Mouse (Mus musculus) heart, embryonic 15.5 days (tissue): Measurements from ENCODE around the gene Slc35a5. TPM values are rescaled to one million over a fixed set of nuclear protein-coding genes. Genes with fewer than 3 reads are reported as not detected.
A peak's percentile ranks its signal among the peaks of the same experiment; 100 is the strongest.

Source experiments
- ATAC-seq: fragments of 200-750 bp; cut with Nextera tagmentation; replicated peaks from 2 replicates; pipeline ENCODE4 v1.8.0; 2017; ENCODE audit warnings: low read depth, moderate TSS enrichment; ENCODE audit not compliant: insufficient number of reproducible peaks, insufficient read depth, low FRiP score
- H3K27ac ChIP-seq: fragments of 300-500 bp; sonication (generic); 2 replicates; pipeline ENCODE4 v1.5.1; 2015; ENCODE audit warnings: mild to moderate bottlenecking, inconsistent platforms
- H3K27me3 ChIP-seq: fragments of 300-500 bp; sonication (generic); 2 replicates; pipeline ENCODE4 v1.6.1; 2015; ENCODE audit warnings: inconsistent platforms
- H3K36me3 ChIP-seq: fragments of 300-500 bp; sonication (generic); 2 replicates; pipeline ENCODE4 v1.6.1; 2015; ENCODE audit warnings: mild to moderate bottlenecking, inconsistent platforms
- H3K4me1 ChIP-seq: fragments of 300-500 bp; sonication (generic); replicated peaks from 2 replicates; pipeline ENCODE4 v1.6.1; 2015; ENCODE audit warnings: inconsistent platforms
- H3K4me2 ChIP-seq: fragments of 300-500 bp; sonication (generic); 2 replicates; pipeline ENCODE4 v1.6.1; 2015; ENCODE audit warnings: inconsistent platforms, mild to moderate bottlenecking, moderate library complexity
- H3K4me3 ChIP-seq: fragments of 300-500 bp; sonication (generic); 2 replicates; pipeline ENCODE4 v1.5.1; 2015; ENCODE audit warnings: mild to moderate bottlenecking, inconsistent platforms
- H3K9ac ChIP-seq: fragments of 300-500 bp; sonication (generic); 2 replicates; pipeline ENCODE4 v1.6.1; 2015; ENCODE audit warnings: mild to moderate bottlenecking, inconsistent platforms
- H3K9me3 ChIP-seq: fragments of 300-500 bp; sonication (generic); replicated peaks from 2 replicates; pipeline ENCODE4 v1.6.1; 2016; ENCODE audit warnings: inconsistent platforms
- WGBS: fragments of 180-500 bp; shearing (Covaris S2); methylation state at CpG from one replicate; pipeline ENCODE4 v1.1.7; 2015; ENCODE audit warnings: mixed read lengths; 5-methylcytosine and 5-hydroxymethylcytosine counted together
- polyA plus RNA-seq: library from polyadenylated mRNA; unstranded; fragments of >200 nt; fragmentation: Nextera tagmentation; extraction: Ambion mirVana; gene quantifications from 2 replicates; pipeline ENCODE4 v1.2.1, GENCODE M21; 2015

Gene Slc35a5
- polyA plus RNA-seq, 1 experiment from 2014 or later = 12.7 TPM

DNA sequence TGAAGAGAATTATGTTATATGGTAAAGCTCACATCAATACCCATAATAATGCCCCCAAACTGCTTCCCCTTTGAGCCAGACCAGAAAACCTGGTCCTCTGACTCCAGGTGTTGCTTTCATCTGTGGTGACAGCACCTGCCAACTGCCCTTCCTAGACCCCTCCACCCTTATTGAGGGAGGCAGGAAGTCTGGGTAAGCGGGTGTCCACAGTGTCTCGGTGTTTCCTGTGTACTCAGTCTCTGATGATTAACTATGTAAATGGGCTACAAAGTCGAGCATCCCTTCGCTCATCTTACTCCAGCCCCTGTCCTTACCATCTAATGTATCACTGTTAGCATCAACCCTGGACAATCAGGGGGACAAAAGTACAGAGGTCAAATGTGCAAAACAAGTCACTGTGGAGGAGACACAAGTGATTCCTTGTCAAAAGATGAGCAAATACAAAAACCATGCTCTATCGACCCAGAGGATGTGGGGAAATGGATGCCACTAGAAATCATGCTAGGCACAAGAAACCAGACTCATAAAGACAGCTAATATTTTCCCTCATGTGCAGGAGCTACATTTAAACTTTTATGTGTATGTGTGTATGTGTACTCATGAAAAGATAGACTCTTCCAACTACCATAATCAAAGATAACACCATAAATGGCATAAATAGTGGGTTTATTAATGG, 50.2 kb downstream of the Slc35a5 start:
- Histone ChIP-seq H3K36me3 (0 out of 2 replicates have a peak, but pooled peaks cover 3% of the 10 kb centered on the region), H3K27me3 (no peaks in the 10 kb centered on the region), H3K4me2 (no peak overlapping the region), H3K9ac (no peak overlapping the region), H3K9me3 (no peaks in the 10 kb centered on the region), H3K4me3 (no peak overlapping the region), H3K27ac (no peak overlapping the region), H3K4me1 (peaks cover 20% of the 10 kb centered on the region)
- 66% methylated on average over 5 of the region's 5 CpGs for WGBS
- no peak for ATAC-seq

- H3K4me1 ChIP-seq = peaks cover 34% of the 10 kb centered on the region
- WGBS = 38% methylated on average over 3 of the region's 3 CpGs
- no peak overlapping the region for H3K4me2 ChIP-seq
- no peak for ATAC-seq
- no peaks in the 10 kb centered on the region for H3K9me3 ChIP-seq
- no peak overlapping the region for H3K4me3 ChIP-seq
- H3K27me3 ChIP-seq = no peaks in the 10 kb centered on the region
- 0 out of 2 replicates have a peak, but pooled peaks cover 3% of the 10 kb centered on the region for H3K36me3 ChIP-seq
- H3K9ac ChIP-seq = no peak overlapping the region
- H3K27ac ChIP-seq = no peak overlapping the region
Measured at GRCm38 (mm10) chr16:45104993-45105392, 53.5 kb downstream of the Slc35a5 start.

DNA sequence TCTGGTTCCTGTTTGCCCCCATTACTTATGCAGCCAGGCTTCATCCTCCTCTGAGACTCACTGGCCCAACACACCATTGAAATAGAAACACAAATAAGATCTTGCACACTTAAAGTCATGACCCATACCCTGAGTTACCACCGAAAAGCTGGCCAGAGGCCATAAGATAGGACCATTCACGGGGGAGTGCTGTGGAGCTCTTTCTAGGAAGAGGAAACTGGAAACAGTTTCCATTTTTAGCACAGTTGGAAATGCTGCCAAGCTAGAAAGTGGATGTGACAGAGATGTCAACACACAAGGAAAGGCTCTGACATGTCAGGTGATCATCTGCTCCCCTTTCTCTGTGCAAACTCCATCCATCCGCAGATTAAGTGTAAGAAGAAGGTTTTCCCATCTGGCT, 57.6 kb downstream of the Slc35a5 start:
- Histone ChIP-seq H3K9me3 (no peaks in the 10 kb centered on the region), H3K27me3 (no peaks in the 10 kb centered on the region), H3K4me2 (peak overlapping the region; percentile 19; the same call in 1 of the 2 replicates), H3K36me3 (0 out of 2 replicates have a peak, but pooled peaks cover 1% of the 10 kb centered on the region), H3K4me3 (no peak overlapping the region), H3K4me1 (peaks cover 59% of the 10 kb centered on the region), H3K9ac (no peak overlapping the region), H3K27ac (peak overlapping the region; percentile 64)
- 15% methylated on average over 3 of the region's 3 CpGs for WGBS
- ATAC-seq = peak; percentile 91

GRCm38 (mm10) chr16:45098886-45099210, 59.7 kb downstream of the Slc35a5 start:
- ATAC-seq = no peak
- H3K9me3 ChIP-seq = no peaks in the 10 kb centered on the region
- H3K36me3 ChIP-seq = no peaks in the 10 kb centered on the region
- WGBS = 66% methylated on average over 6 of the region's 6 CpGs
- H3K9ac ChIP-seq = no peak overlapping the region
- peak overlapping the region; percentile 59 for H3K4me2 ChIP-seq
- H3K4me3 ChIP-seq = peak overlapping the region; percentile 16
- no peak overlapping the region for H3K27ac ChIP-seq
- no peaks in the 10 kb centered on the region for H3K27me3 ChIP-seq
- H3K4me1 ChIP-seq = peaks cover 64% of the 10 kb centered on the region

DNA sequence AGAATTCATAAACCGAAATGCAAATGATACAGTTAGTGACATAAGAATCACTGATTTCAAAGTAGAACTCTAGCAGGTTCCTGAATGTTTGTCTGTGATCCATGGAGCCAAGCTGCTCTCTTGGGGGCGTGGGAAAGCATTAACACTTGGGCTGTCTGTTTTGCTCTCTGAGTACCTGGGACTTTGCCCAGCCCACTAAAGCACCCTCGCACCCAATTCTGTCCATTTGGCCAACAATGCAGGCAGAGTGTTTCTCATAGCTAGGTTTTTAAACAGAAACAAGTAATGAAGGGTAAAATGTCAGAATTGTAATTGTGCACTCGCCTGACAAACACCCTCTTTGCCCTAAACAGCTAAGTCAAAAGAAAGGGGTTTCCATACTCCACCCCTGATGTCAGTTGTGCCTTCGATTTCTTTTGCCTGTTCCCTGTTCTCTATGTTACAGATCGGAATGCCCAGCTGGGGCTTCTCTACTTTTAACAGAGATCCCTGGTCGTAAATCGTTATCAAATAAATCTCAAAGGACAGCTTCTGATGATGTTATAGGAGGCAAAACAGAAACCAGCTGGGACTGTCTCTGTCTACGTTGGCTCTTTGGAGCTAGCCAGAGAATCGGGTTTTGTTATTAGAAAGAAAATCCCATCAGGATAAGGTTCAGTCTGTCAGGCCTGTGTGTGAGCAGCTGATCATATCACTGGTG, 60.2 kb downstream of the Slc35a5 start:
- H3K4me2 ChIP-seq = peak overlapping the region; percentile 59
- peak overlapping the region; percentile 16 for H3K4me3 ChIP-seq
- 55% methylated on average over 10 of the region's 10 CpGs for WGBS
- H3K9me3 ChIP-seq = no peaks in the 10 kb centered on the region
- H3K27ac ChIP-seq = no peak overlapping the region
- no peak for ATAC-seq
- H3K27me3 ChIP-seq = no peaks in the 10 kb centered on the region
- peaks cover 64% of the 10 kb centered on the region for H3K4me1 ChIP-seq
- H3K36me3 ChIP-seq = no peaks in the 10 kb centered on the region
- H3K9ac ChIP-seq = 0 out of 2 replicates have a peak overlapping the region, but pooled peaks have one; percentile 7

GRCm38 (mm10) chr16:45097467-45097866, 61.0 kb downstream of the Slc35a5 start:
- Histone ChIP-seq H3K4me1 (peaks cover 65% of the 10 kb centered on the region), H3K27ac (no peak overlapping the region), H3K36me3 (no peaks in the 10 kb centered on the region), H3K9me3 (no peaks in the 10 kb centered on the region), H3K4me2 (peak overlapping the region; percentile 59), H3K9ac (no peak overlapping the region), H3K4me3 (peak overlapping the region; percentile 52), H3K27me3 (no peaks in the 10 kb centered on the region)
- 87% methylated on average over 2 of the region's 2 CpGs for WGBS
- no peak for ATAC-seq

DNA sequence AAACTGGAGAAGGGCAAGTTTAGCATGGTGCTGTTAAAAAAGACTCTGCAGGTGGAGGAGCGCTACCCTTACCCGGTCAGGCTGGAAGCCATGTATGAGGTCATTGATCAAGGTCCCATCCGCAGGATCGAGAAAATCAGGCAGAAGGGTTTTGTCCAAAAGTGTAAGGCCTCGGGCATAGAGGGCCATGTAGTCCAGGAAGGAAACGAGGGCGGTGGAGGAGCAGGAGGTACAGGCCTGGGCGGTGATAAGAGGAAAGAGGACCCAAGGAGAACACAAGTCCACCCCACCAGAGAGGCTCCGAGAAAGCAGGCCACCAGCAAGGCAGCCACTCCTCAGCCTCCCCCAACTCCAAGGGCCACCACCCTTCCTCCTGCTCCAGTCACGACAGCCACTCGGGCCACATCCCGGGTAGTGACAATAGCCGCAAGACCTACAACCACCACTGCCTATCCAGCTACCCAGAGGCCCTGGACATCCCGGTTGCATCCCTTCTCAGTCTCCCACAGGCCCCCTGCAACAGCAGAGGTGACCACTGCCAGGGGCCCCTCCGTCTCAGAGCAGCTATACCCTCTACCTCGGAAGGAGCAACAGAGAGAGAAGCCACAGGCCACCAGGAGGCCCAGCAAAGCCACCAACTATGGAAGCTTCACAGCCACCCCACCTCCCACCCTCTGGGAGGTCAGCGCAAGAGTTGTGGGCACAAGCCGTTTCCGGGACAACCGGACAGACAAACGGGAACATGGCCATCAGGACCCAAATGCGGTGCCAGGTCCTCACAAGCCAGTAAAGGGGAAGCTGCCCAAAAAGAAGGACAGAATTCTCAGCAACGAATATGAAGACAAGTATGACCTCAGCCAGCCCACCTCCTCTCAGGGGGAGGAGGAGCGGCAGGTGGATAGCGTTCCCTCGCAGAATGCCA, 62.7 kb downstream of the Slc35a5 start:
- ATAC-seq = no peak
- H3K27me3 ChIP-seq = no peaks in the 10 kb centered on the region
- peak overlapping the region; percentile 52 for H3K4me3 ChIP-seq
- peak overlapping the region; percentile 59 for H3K4me2 ChIP-seq
- peaks cover 53% of the 10 kb centered on the region for H3K4me1 ChIP-seq
- H3K36me3 ChIP-seq = no peaks in the 10 kb centered on the region
- H3K9ac ChIP-seq = peak overlapping the region; percentile 35; the same call in 1 of the 2 replicates
- H3K9me3 ChIP-seq = no peaks in the 10 kb centered on the region
- 79% methylated on average over 26 of the region's 26 CpGs for WGBS
- H3K27ac ChIP-seq = no peak overlapping the region

GRCm38 (mm10) chr16:45095030-45095429, 63.5 kb downstream of the Slc35a5 start:
- no peaks in the 10 kb centered on the region for H3K36me3 ChIP-seq
- H3K4me2 ChIP-seq = peak overlapping the region; percentile 59
- H3K4me1 ChIP-seq = peaks cover 48% of the 10 kb centered on the region
- no peak for ATAC-seq
- H3K9ac ChIP-seq = peak overlapping the region; percentile 68
- no peak overlapping the region for H3K27ac ChIP-seq
- peak overlapping the region; percentile 52 for H3K4me3 ChIP-seq
- 73% methylated on average over 13 of the region's 13 CpGs for WGBS
- no peaks in the 10 kb centered on the region for H3K27me3 ChIP-seq
- no peaks in the 10 kb centered on the region for H3K9me3 ChIP-seq

DNA sequence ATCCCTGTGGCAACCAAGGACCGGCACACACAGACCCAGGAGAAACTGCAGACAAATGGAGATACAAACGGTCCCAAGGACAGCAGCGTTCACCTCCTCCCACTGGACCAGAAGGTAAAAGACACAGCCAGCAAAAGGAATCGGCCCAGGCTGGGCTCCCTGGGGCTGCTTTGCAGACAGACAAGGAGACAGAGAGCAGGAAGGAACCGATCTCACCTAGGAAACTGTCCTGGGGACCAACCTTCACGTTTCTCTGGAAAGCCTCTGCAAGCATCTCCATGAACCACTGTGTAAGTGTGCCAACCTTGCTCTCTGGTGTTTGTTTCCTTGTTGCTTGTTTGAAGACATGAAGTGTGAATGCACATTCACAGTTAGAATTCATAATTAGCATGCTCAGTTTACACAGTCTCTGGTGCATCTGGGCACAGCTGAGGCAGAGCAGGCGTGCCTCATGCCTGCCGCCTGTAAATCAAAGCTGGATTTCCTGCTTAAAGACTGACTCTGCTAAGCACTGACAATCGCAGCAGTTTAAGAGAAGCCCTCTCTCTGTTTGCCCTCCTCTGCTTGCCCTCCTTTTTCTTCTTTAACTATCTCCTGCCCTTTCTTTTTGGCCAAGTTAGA, 64.3 kb downstream of the Slc35a5 start:
- 4% methylated on average over 9 of the region's 9 CpGs for WGBS
- ATAC-seq = no peak
- Histone ChIP-seq H3K9me3 (no peaks in the 10 kb centered on the region), H3K27ac (peak overlapping the region; percentile 89), H3K27me3 (no peaks in the 10 kb centered on the region), H3K4me1 (peaks cover 45% of the 10 kb centered on the region), H3K36me3 (no peaks in the 10 kb centered on the region), H3K9ac (peak overlapping the region; percentile 68), H3K4me3 (peak overlapping the region; percentile 52), H3K4me2 (peak overlapping the region; percentile 59)

GRCm38 (mm10) chr16:45093137-45093731, 65.3 kb downstream of the Slc35a5 start, which contains the start of gene Ccdc80:
Gene Ccdc80 (plus strand): TSS chr16:45093402.
- peak within 1 kb of the TSS; percentile 59 for H3K4me2 ChIP-seq
- H3K4me3 ChIP-seq = peak within 1 kb of the TSS; percentile 52
- peaks cover 35% of the 10 kb centered on the region for H3K4me1 ChIP-seq
- peak within 1 kb of the TSS; percentile 89 for H3K27ac ChIP-seq
- WGBS = 4% methylated on average over 6 of the region's 6 CpGs
- no peaks in the 10 kb centered on the region for H3K36me3 ChIP-seq
- peak within 1 kb of the TSS; percentile 68 for H3K9ac ChIP-seq
- ATAC-seq = peak; percentile 64
- H3K9me3 ChIP-seq = no peaks in the 10 kb centered on the region
- no peaks in the 10 kb centered on the region for H3K27me3 ChIP-seq
